In the genomic region with DNA sequence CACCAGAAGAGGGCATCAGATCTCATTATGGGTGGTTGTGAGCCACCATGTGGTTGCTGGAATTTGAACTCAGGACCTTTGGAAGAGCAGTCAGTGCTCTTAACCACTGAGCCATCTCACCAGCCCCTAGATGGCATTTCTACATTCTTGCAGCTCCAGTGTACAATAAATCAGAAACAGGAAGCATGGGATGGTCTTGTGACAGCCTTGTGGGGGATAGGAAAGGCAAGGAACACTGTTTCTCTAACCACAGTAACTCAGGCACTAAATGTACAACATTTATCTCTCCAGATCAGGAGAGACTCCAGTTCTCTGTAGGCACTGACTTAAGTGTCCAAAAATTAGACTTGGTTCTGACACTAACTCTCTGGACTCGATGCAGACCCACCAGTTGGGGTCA, we compare ENCODE assay signal across 10 mouse cellular contexts. TPM values are rescaled to one million over a fixed set of nuclear protein-coding genes. Genes with fewer than 3 reads are reported as not detected.
DNase-seq lines count a peak whose midpoint lies in the region; ATAC-seq and TF ChIP-seq lines count a peak whose summit lies in the region.
"Not testable (repeated sequence)": the region's sequence is repeated elsewhere in the genome, so short reads cannot be mapped to it uniquely, and the experiment has no call there.
"Had no signal": no experiment of that assay in that cellular context is flagged by ENCODE, and none has a peak within 500 bp of the region (broad histone marks: within the 10 kb centered on the region; RNA-seq: fewer than 3 reads in every experiment).

No protein-coding gene starts in this region.

- not testable (repeated sequence) for H3K27me3 ChIP-seq in Patski

- CTCF ChIA-PET in Patski (lab: Charles Lee) = interaction anchor here (0.8 to 1.2 kb wide), 2 partner anchors 11 kb away, joined by 3 to 4 read pairs; no protein-coding TSS in a partner anchor

- POLR2A ChIA-PET in Patski (lab: Charles Lee) = not testable (repeated sequence)

- not testable (repeated sequence) for ATAC-seq in Patski
- ATAC-seq in common myeloid progenitor, adult 5-6 weeks (replicated peaks; ENCODE audit: low read depth, poor library complexity, severe bottlenecking) = peak; percentile 76
- ATAC-seq in hematopoietic stem cell, adult 5-6 weeks (replicated peaks in 1 of 2; ENCODE audit: insufficient read depth in 1 of 2, low FRiP score in 2 of 2, low TSS enrichment in 1 of 2, low read depth in 1 of 2, poor library complexity in 2 of 2, severe bottlenecking in 2 of 2) = peak; percentile 18 to 44; a peak in 1 of 4 replicates
- peak; percentile 66 for ATAC-seq in megakaryocyte progenitor cell, adult 5-6 weeks (replicated peaks; ENCODE audit: poor library complexity)

- DNase-seq in Patski (ENCODE audit: low read depth, low spot score) = not testable (repeated sequence)
- peak; percentile 18 for DNase-seq in lung, postnatal 36 days

- peak; percentile 5 for TF ChIP-seq CTCF in Patski (IDR thresholded peaks at IDR 0.05)

- in situ Hi-C loops in Patski (cut with MboI; ENCODE audit: low pct_unique_long_range_greater_than_20kb) = not testable (repeated sequence)

RNA-seq across cellular contexts. Expression of a gene that starts 18.2 kb away (rescaled TPM):
- 0.09 TPM for polyA plus RNA-seq in Patski (2021)
- total RNA-seq in common myeloid progenitor, adult 5-6 weeks (2017) = not detected in 2 replicates
- total RNA-seq in hematopoietic stem cell, adult 5-6 weeks (2017) = 0.20 TPM in 1 of 2 replicates, not detected in the other
- 0.22 TPM in 1 of 2 replicates, not detected in the other for total RNA-seq in megakaryocyte progenitor cell, adult 5-6 weeks (2015)
- not detected in 2 replicates for total RNA-seq in megakaryocyte progenitor cell, adult 5-6 weeks (2017)
- total RNA-seq: adrenal gland, adult 2 months; CH12.LX had no signal
- polyA plus RNA-seq: erythroblast, embryonic 14.5 days; forebrain, embryonic 10.5 days; G1E had no signal

RNA-seq across cellular contexts. Expression of a gene that starts 19.4 kb away (rescaled TPM):
- polyA plus RNA-seq in Patski (2021) = 328 TPM
- total RNA-seq in common myeloid progenitor, adult 5-6 weeks (2017) = 132 and 142 TPM in 2 replicates
- total RNA-seq in hematopoietic stem cell, adult 5-6 weeks (2017) = 150 and 232 TPM in 2 replicates
- total RNA-seq in megakaryocyte progenitor cell, adult 5-6 weeks (2015) = 273 and 300 TPM in 2 replicates
- total RNA-seq in megakaryocyte progenitor cell, adult 5-6 weeks (2017) = 219 and 232 TPM in 2 replicates

RNA-seq across cellular contexts. Expression of a gene that starts 32.0 kb away (rescaled TPM):
- 27.1 TPM for polyA plus RNA-seq in Patski (2021)
- total RNA-seq in common myeloid progenitor, adult 5-6 weeks (2017) = 30.3 and 32.8 TPM in 2 replicates
- total RNA-seq in hematopoietic stem cell, adult 5-6 weeks (2017) = 22.8 and 25.9 TPM in 2 replicates
- total RNA-seq in megakaryocyte progenitor cell, adult 5-6 weeks (2015) = 16.8 and 31.8 TPM in 2 replicates
- 34.4 and 44.2 TPM in 2 replicates for total RNA-seq in megakaryocyte progenitor cell, adult 5-6 weeks (2017)

RNA-seq across cellular contexts. Expression of a gene that starts 32.0 kb away (rescaled TPM):
- polyA plus RNA-seq in Patski (2021) = 58.0 TPM
- 103 and 108 TPM in 2 replicates for total RNA-seq in common myeloid progenitor, adult 5-6 weeks (2017)
- 78.5 and 106 TPM in 2 replicates for total RNA-seq in hematopoietic stem cell, adult 5-6 weeks (2017)
- 33.0 and 37.3 TPM in 2 replicates for total RNA-seq in megakaryocyte progenitor cell, adult 5-6 weeks (2015)
- total RNA-seq in megakaryocyte progenitor cell, adult 5-6 weeks (2017) = 113 and 130 TPM in 2 replicates

RNA-seq across cellular contexts. Expression of a gene that starts 47.3 kb away (rescaled TPM):
- 56.5 TPM for polyA plus RNA-seq in Patski (2021)
- 22.7 and 48.4 TPM in 2 replicates for total RNA-seq in common myeloid progenitor, adult 5-6 weeks (2017)
- 20.8 and 22.3 TPM in 2 replicates for total RNA-seq in hematopoietic stem cell, adult 5-6 weeks (2017)
- 114 and 122 TPM in 2 replicates for total RNA-seq in megakaryocyte progenitor cell, adult 5-6 weeks (2015)
- 20.0 and 25.3 TPM in 2 replicates for total RNA-seq in megakaryocyte progenitor cell, adult 5-6 weeks (2017)
